ENCODE assay signal across 8 mouse cellular contexts in genomic region chr11:76483171-76483727, GRCm38 (mm10).
DNase-seq lines count a peak whose midpoint lies in the region; ATAC-seq and TF ChIP-seq lines count a peak whose summit lies in the region.

No protein-coding gene starts in this region.

- no peaks in the 10 kb centered on the region for H3K9me3 ChIP-seq in heart, embryonic 13.5 days
- no peaks in the 10 kb centered on the region for H3K9me3 ChIP-seq in neural tube, embryonic 15.5 days (replicated peaks)
- H3K9me3 ChIP-seq in intestine, postnatal 0 days (ENCODE audit: control insufficient read depth): no peaks in the 10 kb centered on the region
- no peaks in the 10 kb centered on the region for H3K9me3 ChIP-seq in stomach, embryonic 15.5 days

- ATAC-seq in heart, embryonic 13.5 days (ENCODE audit: extremely low read depth, insufficient number of reproducible peaks, low FRiP score, low TSS enrichment): no peak
- no peak for ATAC-seq in neural tube, embryonic 15.5 days (ENCODE audit: low FRiP score)
- peak; percentile 88 for ATAC-seq in intestine, postnatal 0 days
- ATAC-seq in stomach, embryonic 15.5 days (ENCODE audit: insufficient read depth, low FRiP score, low read depth): peak; percentile 77

- H3K4me1 ChIP-seq in heart, embryonic 13.5 days: peaks cover 60% of the 10 kb centered on the region
- H3K4me1 ChIP-seq in neural tube, embryonic 15.5 days: peaks cover 18% of the 10 kb centered on the region
- H3K4me1 ChIP-seq in intestine, postnatal 0 days (replicated peaks; ENCODE audit: control insufficient read depth, insufficient read depth, low read length): peaks cover 30% of the 10 kb centered on the region
- H3K4me1 ChIP-seq in stomach, embryonic 15.5 days: peaks cover 24% of the 10 kb centered on the region; the same call in 1 of the 2 replicates

- H3K36me3 ChIP-seq in heart, embryonic 13.5 days: peaks cover 36% of the 10 kb centered on the region
- H3K36me3 ChIP-seq in neural tube, embryonic 15.5 days: peaks cover 19% of the 10 kb centered on the region
- H3K36me3 ChIP-seq in intestine, postnatal 0 days (ENCODE audit: control insufficient read depth, insufficient read depth): peaks cover 33% of the 10 kb centered on the region
- H3K36me3 ChIP-seq in stomach, embryonic 15.5 days: peaks cover 9% of the 10 kb centered on the region

- H3K9ac ChIP-seq in heart, embryonic 13.5 days: peak overlapping the region; percentile 63
- H3K9ac ChIP-seq in neural tube, embryonic 15.5 days (replicated peaks): no peak overlapping the region
- H3K9ac ChIP-seq in intestine, postnatal 0 days (ENCODE audit: low read depth, low read length): peak overlapping the region; percentile 22; the same call in 1 of the 2 replicates
- no peak overlapping the region for H3K9ac ChIP-seq in stomach, embryonic 15.5 days

- DNase-seq in heart, adult 9 months (ENCODE audit: low spot score in 2 of 2): no peak
- no peak for DNase-seq in neural tube, embryonic 10.5 days (ENCODE audit: extremely low spot score, low spot score)
- no peak for DNase-seq in cerebellum, postnatal 10 days
- no peak for DNase-seq in cerebellum, adult 18-20 months

- no peak overlapping the region for H3K4me3 ChIP-seq in heart, embryonic 13.5 days
- no peak overlapping the region for H3K4me3 ChIP-seq in neural tube, embryonic 15.5 days (replicated peaks)
- H3K4me3 ChIP-seq in intestine, postnatal 0 days (ENCODE audit: low read depth, low read length): no peak overlapping the region
- no peak overlapping the region for H3K4me3 ChIP-seq in stomach, embryonic 15.5 days (replicated peaks)

- peak overlapping the region; percentile 86 for H3K27ac ChIP-seq in heart, embryonic 13.5 days (replicated peaks)
- peak overlapping the region; percentile 20; the same call in 1 of the 2 replicates for H3K27ac ChIP-seq in neural tube, embryonic 15.5 days (replicated peaks)
- H3K27ac ChIP-seq in intestine, postnatal 0 days (ENCODE audit: low read depth, low read length): peak overlapping the region; percentile 95
- peak overlapping the region; percentile 92 for H3K27ac ChIP-seq in stomach, embryonic 15.5 days

- WGBS in heart, embryonic 13.5 days: 7% methylated on average over 4 of the region's 4 CpGs
- WGBS in neural tube, embryonic 15.5 days: 40% methylated on average over 4 of the region's 4 CpGs
- 21% methylated on average over 4 of the region's 4 CpGs for whole genome bisulfite sequencing in intestine, postnatal 0 days
- 23% methylated on average over 4 of the region's 4 CpGs for WGBS in stomach, embryonic 15.5 days

- peak overlapping the region; percentile 45 for H3K4me2 ChIP-seq in heart, embryonic 13.5 days
- no peak overlapping the region for H3K4me2 ChIP-seq in neural tube, embryonic 15.5 days
- H3K4me2 ChIP-seq in intestine, postnatal 0 days (replicated peaks; ENCODE audit: low read depth): peak overlapping the region; percentile 39
- H3K4me2 ChIP-seq in stomach, embryonic 15.5 days: 0 out of 2 replicates have a peak overlapping the region, but pooled peaks have one; percentile 5

- no peaks in the 10 kb centered on the region for H3K27me3 ChIP-seq in heart, embryonic 13.5 days (replicated peaks)
- H3K27me3 ChIP-seq in neural tube, embryonic 15.5 days (replicated peaks): no peaks in the 10 kb centered on the region
- H3K27me3 ChIP-seq in intestine, postnatal 0 days (replicated peaks; ENCODE audit: control insufficient read depth, insufficient read depth, low read length): no peaks in the 10 kb centered on the region
- H3K27me3 ChIP-seq in stomach, embryonic 15.5 days (replicated peaks): no peaks in the 10 kb centered on the region

- TF ChIP-seq CTCF in intestine, postnatal 0 days (IDR thresholded peaks at IDR 0.05; ENCODE audit: low read depth): no peak

Comparison
In these comparisons a context has a peak if more than half of its experiments do, and no peak if none do; other contexts are left out.
1. ATAC-seq: peak in intestine, postnatal 0 days (single experiment) and stomach, embryonic 15.5 days (single experiment); none in heart, embryonic 13.5 days (single experiment) and neural tube, embryonic 15.5 days (single experiment).
2. H3K27ac ChIP-seq: peak in every context shown above with its lines; median percentile 95 in intestine, postnatal 0 days; 92 in stomach, embryonic 15.5 days; 86 in heart, embryonic 13.5 days; 20 in neural tube, embryonic 15.5 days.
3. H3K9ac ChIP-seq: peak in heart, embryonic 13.5 days (single experiment) and intestine, postnatal 0 days (single experiment); none in neural tube, embryonic 15.5 days (single experiment) and stomach, embryonic 15.5 days (single experiment).